Mouse (Mus musculus) kidney, embryonic 16.5 days (tissue): ENCODE measurements around the gene Il11ra2. TPM values are rescaled to one million over a fixed set of nuclear protein-coding genes. Genes with fewer than 3 reads are reported as not detected.
"Not testable (repeated sequence)": the region's sequence is repeated elsewhere in the genome, so short reads cannot be mapped to it uniquely, and the experiment has no call there.

Experiments used
- ATAC-seq: fragments of 200-750 bp; cut with Nextera tagmentation; 2 replicates; pipeline ENCODE4 v1.8.0; 2017; ENCODE audit warnings: moderate TSS enrichment; ENCODE audit not compliant: low FRiP score, low TSS enrichment
- H3K27ac ChIP-seq: fragments of 300-500 bp; sonication (generic); 2 replicates; pipeline ENCODE4 v1.5.1; 2014; ENCODE audit warnings: low read length
- H3K27me3 ChIP-seq: fragments of 300-500 bp; sonication (generic); 2 replicates; pipeline ENCODE4 v1.6.1; 2014; ENCODE audit warnings: low read length, control low read depth, mixed read lengths; ENCODE audit not compliant: insufficient read depth
- H3K36me3 ChIP-seq: fragments of 300-500 bp; sonication (generic); 2 replicates; pipeline ENCODE4 v1.6.1; 2014; ENCODE audit warnings: low read length, control low read depth, mixed read lengths; ENCODE audit not compliant: insufficient read depth
- H3K4me1 ChIP-seq: fragments of 300-500 bp; sonication (generic); 2 replicates; pipeline ENCODE4 v1.6.1; 2014; ENCODE audit warnings: low read length, control low read depth, mixed read lengths; ENCODE audit not compliant: insufficient read depth
- H3K4me2 ChIP-seq: fragments of 300-500 bp; sonication (generic); replicated peaks from 2 replicates; pipeline ENCODE4 v1.6.1; 2014; ENCODE audit warnings: low read depth, low read length
- H3K4me3 ChIP-seq: fragments of 300-500 bp; sonication (generic); 2 replicates; pipeline ENCODE4 v1.5.1; 2014; ENCODE audit warnings: mild to moderate bottlenecking, low read length
- H3K9ac ChIP-seq: fragments of 300-500 bp; sonication (generic); replicated peaks from 2 replicates; pipeline ENCODE4 v1.6.1; 2014; ENCODE audit warnings: low read length
- H3K9me3 ChIP-seq: fragments of 300-500 bp; sonication (generic); 2 replicates; pipeline ENCODE4 v1.6.1; 2016; ENCODE audit warnings: low read length, control low read depth
- WGBS: fragments of 180-500 bp; shearing (Covaris S2); extraction: QIAGEN DNeasy Blood & Tissue Kit; methylation state at CpG from one replicate; pipeline ENCODE4 v1.1.7; 2014; 5-methylcytosine and 5-hydroxymethylcytosine counted together
- polyA plus RNA-seq: library from polyadenylated mRNA; unstranded; fragments of >200 nt; fragmentation: Nextera tagmentation; extraction: Ambion mirVana; gene quantifications from 2 replicates; pipeline ENCODE4 v1.2.1, GENCODE M21; 2015

The Il11ra2 gene
- polyA plus RNA-seq: not detected in 2 replicates

GRCm38 (mm10) chr4:42661793-42662192 lies at the start of gene Il11ra2:
TSS of gene Il11ra2 (minus strand) at chr4:42661893.
- H3K4me3 ChIP-seq, H3K27ac ChIP-seq, H3K9ac ChIP-seq, H3K36me3 ChIP-seq, H3K4me2 ChIP-seq, H3K4me1 ChIP-seq, H3K27me3 ChIP-seq, ATAC-seq, H3K9me3 ChIP-seq: not testable (repeated sequence)
- no CpG with 5 or more reads among the region's 3 CpGs for WGBS

- H3K4me2 ChIP-seq: not testable (repeated sequence)
Measured at GRCm38 (mm10) chr4:42682183-42682524, 20.5 kb upstream of the Il11ra2 start.

GRCm38 (mm10) chr4:42681473-42682182 lies 19.9 kb upstream of the Il11ra2 start:
- no CpG with 5 or more reads among the region's 66 CpGs for WGBS
- H3K4me3 ChIP-seq, H3K9me3 ChIP-seq, H3K4me2 ChIP-seq, H3K36me3 ChIP-seq, H3K4me1 ChIP-seq, H3K27ac ChIP-seq, H3K27me3 ChIP-seq, H3K9ac ChIP-seq: not testable (repeated sequence)
- ATAC-seq: peak; percentile 35; the same call in 1 of the 2 replicates

More at GRCm38 (mm10) chr4:42682183-42682524, 20.5 kb upstream of the Il11ra2 start:
- H3K36me3 ChIP-seq, H3K4me3 ChIP-seq, H3K9ac ChIP-seq, H3K27ac ChIP-seq, H3K27me3 ChIP-seq, H3K4me1 ChIP-seq, H3K9me3 ChIP-seq: not testable (repeated sequence)
- ATAC-seq: peak; percentile 76
- no CpG with 5 or more reads among the region's 18 CpGs for WGBS

GRCm38 (mm10) chr4:42680374-42681356 lies 19.0 kb upstream of the Il11ra2 start:
- not testable (repeated sequence) for H3K4me1 ChIP-seq, ATAC-seq, H3K4me2 ChIP-seq

GRCm38 (mm10) chr4:42679365-42679764 lies 17.7 kb upstream of the Il11ra2 start:
- ATAC-seq, H3K9ac ChIP-seq, H3K4me1 ChIP-seq, H3K27ac ChIP-seq, H3K27me3 ChIP-seq, H3K36me3 ChIP-seq, H3K4me2 ChIP-seq, H3K9me3 ChIP-seq, H3K4me3 ChIP-seq: not testable (repeated sequence)
- WGBS: no CpG with 5 or more reads among the region's 7 CpGs

More at GRCm38 (mm10) chr4:42680374-42681356, 19.0 kb upstream of the Il11ra2 start:
- not testable (repeated sequence) for H3K9ac ChIP-seq, H3K27ac ChIP-seq, H3K27me3 ChIP-seq, H3K9me3 ChIP-seq, H3K4me3 ChIP-seq, H3K36me3 ChIP-seq
- whole genome bisulfite sequencing: no CpG with 5 or more reads among the region's 32 CpGs

- not testable (repeated sequence) for H3K4me1 ChIP-seq, H3K4me3 ChIP-seq, H3K9ac ChIP-seq, H3K4me2 ChIP-seq, H3K27ac ChIP-seq, H3K36me3 ChIP-seq, ATAC-seq, H3K9me3 ChIP-seq, H3K27me3 ChIP-seq
- no CpG with 5 or more reads among the region's 4 CpGs for WGBS
Measured at GRCm38 (mm10) chr4:42675415-42675814, 13.7 kb upstream of the Il11ra2 start.

GRCm38 (mm10) chr4:42654951-42655350 lies 6.7 kb downstream of the Il11ra2 start, which contains the start of gene Ccl27b:
TSS of gene Ccl27b (plus strand) at chr4:42655251.
- WGBS: no CpG with 5 or more reads among the region's 9 CpGs
- not testable (repeated sequence) for H3K27ac ChIP-seq, H3K9ac ChIP-seq, H3K4me2 ChIP-seq, H3K9me3 ChIP-seq, ATAC-seq, H3K27me3 ChIP-seq, H3K4me3 ChIP-seq, H3K36me3 ChIP-seq, H3K4me1 ChIP-seq

GRCm38 (mm10) chr4:42629419-42629818 lies 32.3 kb downstream of the Il11ra2 start, which contains the start of gene Gm2564:
TSS of gene Gm2564 (plus strand) at chr4:42629719.
- not testable (repeated sequence) for H3K36me3 ChIP-seq, H3K9me3 ChIP-seq, ATAC-seq, H3K4me2 ChIP-seq, H3K9ac ChIP-seq, H3K27ac ChIP-seq, H3K27me3 ChIP-seq, H3K4me3 ChIP-seq, H3K4me1 ChIP-seq
- no CpG with 5 or more reads among the region's 8 CpGs for WGBS

- H3K4me3 ChIP-seq, H3K9me3 ChIP-seq: not testable (repeated sequence)
Measured at GRCm38 (mm10) chr4:42611895-42612294, 49.8 kb downstream of the Il11ra2 start, which contains the start of gene Gm10591. TSS of gene Gm10591 (plus strand) at chr4:42612195.

More at GRCm38 (mm10) chr4:42611895-42612294, 49.8 kb downstream of the Il11ra2 start, which contains the start of gene Gm10591:
- WGBS: no CpG with 5 or more reads among the region's 5 CpGs
- not testable (repeated sequence) for H3K27me3 ChIP-seq, H3K9ac ChIP-seq, H3K27ac ChIP-seq, ATAC-seq, H3K4me1 ChIP-seq, H3K4me2 ChIP-seq, H3K36me3 ChIP-seq
